Mouse (Mus musculus): Measurements from ENCODE around the gene Mrpl53.
A peak's percentile ranks its signal among the peaks of the same experiment; 100 is the strongest.

Gene Mrpl53

DNA sequence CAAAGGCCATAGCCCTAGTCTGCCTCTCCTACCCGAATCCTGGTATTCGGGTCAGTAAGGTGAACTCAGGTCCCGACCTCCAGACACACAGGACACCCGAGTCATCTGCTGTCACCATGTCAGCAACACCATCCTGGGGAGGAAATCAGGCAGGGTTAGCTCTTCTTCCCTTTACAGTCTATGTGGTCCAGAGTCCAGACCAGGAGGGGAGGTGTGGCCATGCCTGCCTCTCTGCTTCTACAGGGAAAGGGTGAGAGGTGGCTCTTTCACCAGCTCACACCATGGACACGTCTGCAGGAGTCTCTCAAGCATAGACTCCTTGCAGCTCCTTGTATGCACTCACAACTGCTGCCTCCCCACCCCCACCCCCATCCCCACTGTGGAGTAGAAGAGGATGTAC lies 44.6 kb downstream of the Mrpl53 start:
- no peak for DNase-seq

DNA sequence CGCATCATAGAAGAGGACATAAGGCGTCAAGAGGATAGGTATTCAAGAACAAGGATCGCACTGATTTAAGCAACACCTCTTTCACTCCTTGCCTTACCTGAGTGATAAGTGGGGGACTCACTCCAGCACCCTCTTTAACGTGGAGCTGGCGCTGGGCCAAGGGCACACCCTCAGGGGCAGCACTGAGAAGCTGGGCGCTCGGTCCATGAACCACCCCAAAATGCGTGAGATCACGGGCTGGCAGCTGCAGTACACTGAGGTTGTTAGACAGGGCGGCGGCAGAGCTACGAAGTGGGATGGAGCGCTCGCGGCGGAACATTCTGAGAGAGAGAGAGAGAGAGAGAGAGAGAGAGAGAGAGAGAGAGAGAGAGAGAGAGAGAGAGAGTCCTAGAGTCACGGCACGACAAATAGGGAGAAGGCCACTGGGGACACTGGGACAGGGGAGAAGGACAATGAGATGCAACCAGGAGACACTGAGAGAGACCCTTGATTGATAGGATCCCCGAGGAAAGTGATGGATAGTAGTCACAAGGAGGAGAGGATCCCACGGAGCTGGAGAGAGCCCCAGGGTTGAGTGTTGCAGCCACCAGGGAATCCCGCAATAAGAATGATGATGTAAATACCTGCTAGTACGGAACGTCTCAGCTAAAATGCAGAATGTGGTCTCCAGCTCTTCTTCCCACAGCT lies 46.9 kb downstream of the Mrpl53 start:
- no peak for DNase-seq

DNA sequence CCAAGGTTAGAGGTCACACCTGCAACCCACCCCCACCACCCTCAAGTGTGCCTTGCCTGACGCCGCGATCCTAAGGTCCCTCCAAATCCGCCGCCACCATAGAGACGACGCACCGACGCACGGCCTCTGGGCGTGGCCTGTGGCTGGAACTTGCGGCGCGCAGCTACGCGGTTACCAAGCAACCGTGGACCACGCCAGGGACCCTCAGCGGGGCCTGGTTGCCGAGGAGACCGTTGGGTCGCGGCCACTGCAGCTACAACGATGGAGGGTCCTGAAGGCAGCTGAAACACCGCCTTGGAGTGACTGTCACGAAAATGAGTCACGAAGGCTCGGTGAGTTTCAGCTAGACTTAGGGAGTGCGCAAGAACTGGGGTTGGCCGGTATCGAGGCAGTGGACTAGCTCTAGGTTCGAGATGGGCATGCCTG lies 47.4 kb downstream of the Mrpl53 start, which contains the start of the genes Wdr54 and 1700003E16Rik:
Gene Wdr54 (minus strand): TSS at position 139 of the 426 bp plus-strand sequence.
Gene 1700003E16Rik (plus strand): TSS at position 146 of the 426 bp plus-strand sequence.
- peak; percentile 52 to 71 for DNase-seq

DNA sequence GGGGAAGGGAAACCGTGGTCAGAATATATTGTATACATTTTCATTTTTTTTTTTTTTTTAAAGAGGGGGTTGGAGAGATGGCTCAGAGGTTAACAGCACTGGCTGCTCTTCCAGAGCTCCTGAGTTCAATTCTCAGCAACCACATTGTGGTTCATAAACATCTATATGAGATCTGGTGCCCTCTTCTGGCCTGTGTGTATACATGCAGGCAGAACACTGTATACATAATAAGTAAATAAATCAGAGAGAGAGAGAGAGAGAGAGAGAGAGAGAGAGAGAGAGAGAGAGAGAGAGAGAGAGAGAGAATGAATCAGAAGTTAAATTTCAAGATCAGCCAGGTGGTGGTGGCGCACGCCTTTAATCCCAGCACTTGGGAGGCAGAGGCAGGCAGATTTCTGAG lies 50.6 kb downstream of the Mrpl53 start:
- DNase-seq = peak in 1 of 2 experiments; percentile 45

All from lung, adult 18-20 months (tissue).